Mouse (Mus musculus) heart, postnatal 14 days (tissue): ENCODE data around the gene Ethe1. TPM values are rescaled to one million over a fixed set of nuclear protein-coding genes. Genes with fewer than 3 reads are reported as not detected.
"Not testable (repeated sequence)": the region's sequence is repeated elsewhere in the genome, so short reads cannot be mapped to it uniquely, and the experiment has no call there.

Experiments used
- DNase-seq, 2 experiments: peaks; one replicate each; pipeline ENCODE4 v3.0.0; 2021 to 2022
- intact Hi-C: fragments of 180-260 bp; cut with DNase I; formaldehyde crosslinking; loops from one replicate; pipeline ENCODE4 v1.15.1; 2025
- total RNA-seq, 2 experiments: library from RNA; stranded (reverse); gene quantifications; 2 replicates each; pipeline ENCODE4 v1.2.3; 2021

The Ethe1 gene
- total RNA-seq, 2 experiments from 2014 or later: 29.8 to 30.1 TPM

GRCm38 (mm10) chr7:24608561-24608960, 21.2 kb downstream of the Ethe1 start:
- DNase-seq: no peak
- intact Hi-C loops: no loop called here

GRCm38 (mm10) chr7:24610144-24610878, 23.0 kb downstream of the Ethe1 start, which contains the start of gene Phldb3:
Phldb3 (plus strand) TSS chr7:24610763.
- DNase-seq: no peak
- intact Hi-C loops: no loop called here

GRCm38 (mm10) chr7:24610879-24611494, 23.6 kb downstream of the Ethe1 start:
- DNase-seq: peak; percentile 78 to 88
- intact Hi-C loops: no loop called here

GRCm38 (mm10) chr7:24611709-24612108, 24.4 kb downstream of the Ethe1 start:
- intact Hi-C loops: no loop called here
- no peak for DNase-seq

GRCm38 (mm10) chr7:24612308-24612910, 25.1 kb downstream of the Ethe1 start:
- intact Hi-C loops: no loop called here
- no peak for DNase-seq

- no peak for DNase-seq
- intact Hi-C loops: no loop called here
These were observed 27.5 kb downstream of the Ethe1 start for GRCm38 (mm10) chr7:24614816-24615215.

GRCm38 (mm10) chr7:24617763-24618162, 30.4 kb downstream of the Ethe1 start:
- no peak for DNase-seq
- intact Hi-C loops: no loop called here

- DNase-seq, intact Hi-C loops: not testable (repeated sequence)
These were observed 31.0 kb downstream of the Ethe1 start for GRCm38 (mm10) chr7:24618374-24618773.

- intact Hi-C loops: no loop called here
- no peak for DNase-seq
These were observed 32.5 kb downstream of the Ethe1 start for GRCm38 (mm10) chr7:24619671-24620397.

GRCm38 (mm10) chr7:24621193-24621592, 33.9 kb downstream of the Ethe1 start:
- intact Hi-C loops: no loop called here
- DNase-seq: no peak

- DNase-seq: no peak
- intact Hi-C loops: no loop called here
These were observed 35.6 kb downstream of the Ethe1 start for GRCm38 (mm10) chr7:24622967-24623366.

GRCm38 (mm10) chr7:24628685-24629610, 41.6 kb downstream of the Ethe1 start:
- intact Hi-C loops: no loop called here

GRCm38 (mm10) chr7:24629672-24630071, 42.3 kb downstream of the Ethe1 start:
- no peak for DNase-seq
- intact Hi-C loops: no loop called here

More at GRCm38 (mm10) chr7:24628685-24629610, 41.6 kb downstream of the Ethe1 start:
- peak; percentile 82 to 83 for DNase-seq

GRCm38 (mm10) chr7:24630116-24630880, 43.0 kb downstream of the Ethe1 start:
- intact Hi-C loops: no loop called here
- no peak for DNase-seq

- DNase-seq: no peak
- intact Hi-C loops: no loop called here
These were observed 48.9 kb downstream of the Ethe1 start, which contains the start of gene Lypd3 for GRCm38 (mm10) chr7:24636264-24636663. Lypd3 (plus strand) TSS chr7:24636550.

- intact Hi-C loops: no loop called here
- DNase-seq: no peak
These were observed 49.7 kb downstream of the Ethe1 start for GRCm38 (mm10) chr7:24637046-24637445.

GRCm38 (mm10) chr7:24638026-24638856, 50.9 kb downstream of the Ethe1 start:
- intact Hi-C loops: no loop called here
- no peak for DNase-seq

GRCm38 (mm10) chr7:24640450-24640849, 53.1 kb downstream of the Ethe1 start:
- no peak for DNase-seq

More at GRCm38 (mm10) chr7:24640450-24640849, 53.1 kb downstream of the Ethe1 start:
- intact Hi-C loops: no loop called here
